Mouse (Mus musculus): ENCODE measurements around the gene Tagln3. TPM values are rescaled to one million over a fixed set of nuclear protein-coding genes. Genes with fewer than 3 reads are reported as not detected.

The Tagln3 gene
- under 1 TPM; 0.28 to 0.56 TPM for total RNA-seq (2021)
- long read RNA-seq, experiment 1 = 0 reads
- long read RNA-seq, experiment 2, partial matches to known transcripts = 0 of 1 reads
- long read RNA-seq, experiment 2, other reads (novel, unspliced or antisense) = 0 of 1 reads

DNA sequence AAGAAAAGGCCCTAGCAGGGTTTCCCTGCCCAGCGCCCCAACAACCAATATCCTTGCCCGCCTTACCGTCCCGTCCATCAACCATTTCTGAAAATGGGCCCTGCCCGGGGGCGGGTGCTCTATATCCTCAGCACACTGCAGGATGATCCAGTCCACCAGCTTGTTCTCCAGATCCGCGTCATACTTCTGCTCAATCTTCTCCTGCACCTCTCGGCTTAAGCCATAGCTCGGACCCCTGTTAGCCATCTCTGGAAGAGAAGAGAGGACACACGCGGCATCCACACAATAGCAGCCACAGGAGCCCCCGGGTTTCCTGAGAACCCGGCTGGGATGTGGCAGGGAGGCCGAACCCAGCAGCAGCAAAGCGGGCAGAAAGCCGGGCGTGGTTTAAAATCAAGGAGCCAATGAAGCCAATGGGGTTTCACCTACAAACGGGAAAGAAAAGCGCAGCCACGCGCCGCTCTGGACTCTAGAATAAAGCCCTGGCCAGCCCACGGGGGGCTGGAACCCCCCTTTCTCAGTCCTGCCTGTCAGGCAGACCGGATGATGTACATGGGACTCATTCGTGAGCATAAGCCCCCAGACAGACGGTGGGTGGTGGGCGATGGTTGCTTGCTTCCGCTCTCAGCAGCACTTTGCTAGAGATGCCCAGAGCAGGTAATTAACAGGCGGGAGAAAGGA is at the start of gene Tagln3:
Gene Tagln3 (minus strand): TSS at position 548 of the 681 bp plus-strand sequence.
- DNase-seq = no peak

GRCm38 (mm10) chr16:45770914-45771313 is 46.5 kb upstream of the Tagln3 start:
- no peak for DNase-seq

DNA sequence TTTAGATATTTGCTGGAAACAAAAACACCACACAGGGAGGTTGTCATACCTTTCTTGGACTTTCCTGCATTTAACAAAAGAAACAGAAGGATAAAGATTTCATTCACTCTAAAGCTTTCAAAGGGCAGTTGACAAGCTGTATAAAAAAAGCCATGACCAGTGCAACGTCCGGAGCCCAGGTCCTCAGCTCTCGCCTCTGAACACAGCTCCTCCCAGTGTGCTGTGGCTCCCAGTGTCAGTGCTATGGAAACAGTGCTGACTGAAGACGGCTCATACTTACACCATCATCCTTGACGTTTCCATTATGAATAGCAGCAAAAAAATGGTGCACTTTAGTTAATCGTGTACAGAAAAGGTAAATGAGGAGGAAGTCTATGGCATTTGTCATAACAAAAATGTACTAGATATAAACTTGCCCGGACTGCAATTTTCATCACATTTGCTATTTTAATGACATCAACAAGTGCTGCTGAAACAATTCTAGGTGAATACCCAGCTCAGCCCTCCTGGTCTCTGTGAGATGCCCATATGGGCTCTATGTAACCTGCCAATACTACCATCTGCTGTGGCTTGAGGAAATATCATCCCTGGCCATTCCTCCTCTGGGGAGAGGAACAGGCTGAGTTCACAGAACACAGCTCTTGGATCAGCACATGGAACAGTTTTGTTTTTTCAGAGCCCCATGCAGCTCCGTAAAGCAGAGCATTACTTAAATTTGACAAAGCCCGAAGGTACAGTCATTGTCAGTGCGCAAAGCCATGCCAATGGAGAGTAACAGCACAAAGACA is 43.6 kb upstream of the Tagln3 start:
- DNase-seq = no peak

DNA sequence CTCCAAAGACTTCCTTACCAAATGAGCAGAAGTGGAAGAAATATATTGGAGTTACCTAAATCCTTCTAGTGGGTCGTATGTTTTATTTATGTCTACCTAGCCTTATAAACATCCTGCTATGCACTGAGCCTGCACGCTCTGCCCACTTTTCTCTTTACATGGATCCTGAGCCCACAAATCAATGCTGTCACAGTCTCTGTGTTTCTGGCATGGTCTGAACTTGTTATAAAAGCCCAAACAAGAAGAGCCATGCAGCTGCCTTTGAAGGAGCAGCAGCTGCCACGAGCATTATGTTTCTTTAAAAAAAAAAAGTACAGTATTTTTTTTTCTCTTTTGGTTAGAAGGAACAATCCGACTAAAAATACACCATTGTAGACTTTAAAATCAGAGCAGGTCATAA is 43.0 kb upstream of the Tagln3 start:
- no peak for DNase-seq

- DNase-seq = no peak
These were observed 41.5 kb upstream of the Tagln3 start for GRCm38 (mm10) chr16:45765801-45766494.

GRCm38 (mm10) chr16:45765102-45765501 is 40.7 kb upstream of the Tagln3 start:
- no peak for DNase-seq

GRCm38 (mm10) chr16:45762859-45763505 is 38.6 kb upstream of the Tagln3 start:
- no peak for DNase-seq

GRCm38 (mm10) chr16:45761425-45761824 is 37.0 kb upstream of the Tagln3 start:
- no peak for DNase-seq

DNA sequence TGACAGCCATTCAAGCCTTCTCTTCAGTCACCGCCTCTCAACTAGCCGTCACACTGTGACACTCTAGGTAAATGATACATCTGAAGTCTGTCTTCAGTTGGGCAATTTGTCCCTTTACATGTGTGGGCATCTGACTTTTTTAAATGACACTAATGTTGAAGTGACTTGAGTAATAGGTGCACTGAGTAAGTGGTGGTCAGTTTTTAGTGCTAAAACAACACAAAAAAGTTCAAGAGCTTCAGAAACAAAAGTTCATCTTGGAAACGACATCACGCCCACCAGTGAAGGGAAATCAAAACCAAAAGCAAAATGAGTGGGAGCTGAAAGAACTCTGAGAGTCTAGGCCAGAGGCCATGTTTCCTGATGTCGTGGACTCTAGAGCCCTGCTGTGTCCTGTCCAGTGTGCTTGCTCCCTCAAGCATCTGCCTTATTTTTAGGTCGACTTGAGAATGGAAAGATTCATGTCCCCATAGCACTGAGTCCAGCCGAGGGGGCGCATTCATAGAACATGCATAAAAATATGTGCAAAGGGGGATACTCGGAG is 34.4 kb upstream of the Tagln3 start:
- DNase-seq = no peak

DNA sequence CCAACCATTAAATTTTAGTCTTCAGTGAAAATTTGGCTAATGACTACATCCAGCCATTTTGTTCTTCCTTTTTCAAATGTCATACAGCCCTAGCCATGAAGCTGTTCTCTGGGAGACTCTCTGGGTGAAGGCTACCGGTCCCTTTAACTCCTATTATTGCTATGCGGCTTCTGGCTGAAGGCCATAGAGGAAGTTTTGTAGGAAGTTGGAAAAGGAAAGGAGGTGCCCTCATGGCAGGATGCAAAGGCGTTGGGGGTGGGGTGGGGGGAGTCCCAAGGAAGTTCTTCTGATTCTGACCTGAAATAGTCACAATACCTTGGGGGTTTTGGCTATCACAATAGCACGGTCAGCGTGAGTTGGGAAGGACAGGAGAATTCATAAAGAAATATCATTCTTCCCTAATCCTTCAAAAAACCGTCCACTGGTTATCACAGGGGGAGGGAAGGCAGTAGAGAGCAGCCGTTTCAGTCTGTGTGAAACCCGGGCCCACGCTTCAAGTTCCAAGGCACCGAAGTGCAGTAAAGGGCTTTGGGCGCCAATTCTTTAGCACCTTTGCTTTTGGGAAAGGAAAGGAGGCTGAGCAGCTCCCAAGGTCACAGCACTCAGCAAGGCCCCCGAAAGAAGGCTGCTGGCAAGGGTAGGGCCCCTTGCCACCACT is 33.1 kb upstream of the Tagln3 start:
- peak; percentile 53 for DNase-seq

- no peak for DNase-seq
These were observed 32.4 kb upstream of the Tagln3 start for GRCm38 (mm10) chr16:45756855-45757254.

- no peak for DNase-seq
These were observed 19.3 kb upstream of the Tagln3 start for GRCm38 (mm10) chr16:45743591-45744144.

- DNase-seq = peak; percentile 97
These were observed 18.4 kb upstream of the Tagln3 start, which contains the start of gene Abhd10 for GRCm38 (mm10) chr16:45742615-45743476. Abhd10 (minus strand) TSS chr16:45742955.

DNA sequence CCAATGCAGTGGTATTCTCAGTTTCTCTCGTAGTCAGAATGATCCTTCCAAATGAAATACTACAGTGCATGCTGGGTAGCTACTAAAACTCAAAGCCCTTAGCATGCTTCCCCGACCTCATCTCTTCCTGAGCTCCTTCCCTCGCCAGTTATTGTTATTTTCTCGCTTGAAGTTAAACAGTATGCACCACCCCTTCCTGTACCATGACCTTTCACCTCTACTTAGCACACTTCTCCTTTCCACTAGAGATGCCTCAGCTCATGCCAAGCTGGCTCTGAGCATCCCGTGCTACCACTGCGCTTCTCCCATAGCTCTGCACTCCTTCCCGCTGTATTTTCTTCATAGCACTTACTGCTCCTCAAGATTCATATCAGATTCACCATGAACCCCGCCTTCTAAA is 13.5 kb upstream of the Tagln3 start:
- no peak for DNase-seq

DNA sequence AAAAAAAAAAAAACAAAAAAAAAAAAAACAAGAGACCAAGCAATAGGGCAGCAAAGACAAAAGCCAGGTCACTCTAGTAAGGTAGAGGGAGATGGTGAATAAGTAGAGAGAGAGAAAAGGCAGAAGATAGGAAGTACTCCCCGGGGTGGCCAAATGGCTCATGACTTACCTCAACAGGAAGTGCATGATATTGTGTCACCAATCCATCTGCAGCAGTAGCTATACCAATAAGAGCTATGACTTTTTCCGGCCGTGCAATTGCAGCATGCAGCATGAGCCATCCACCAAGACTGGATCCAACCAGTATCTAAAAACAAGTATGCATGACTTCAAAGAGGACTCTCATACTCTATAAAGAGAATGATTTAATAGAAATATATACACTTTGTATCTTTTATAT is 12.3 kb upstream of the Tagln3 start:
- DNase-seq = no peak

DNA sequence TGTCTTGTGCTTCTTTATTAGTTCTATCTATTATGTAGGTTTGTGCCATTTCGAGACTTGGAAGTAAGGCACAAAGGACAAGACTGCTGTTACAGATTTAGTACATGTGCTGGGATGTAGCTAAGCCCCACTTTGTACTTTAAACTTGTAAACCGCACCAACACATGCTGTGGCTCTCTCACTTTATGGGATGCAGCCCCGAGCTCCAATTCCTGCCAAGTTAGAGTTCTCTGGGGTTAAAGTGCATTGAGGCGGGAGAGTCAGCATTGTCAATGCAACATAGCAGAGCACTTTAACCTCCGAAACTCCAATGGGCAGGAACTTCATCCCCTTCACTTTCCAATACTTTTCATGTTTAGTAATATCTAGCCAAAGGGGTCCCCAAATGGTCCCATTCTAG is 4.8 kb upstream of the Tagln3 start:
- no peak for DNase-seq

DNA sequence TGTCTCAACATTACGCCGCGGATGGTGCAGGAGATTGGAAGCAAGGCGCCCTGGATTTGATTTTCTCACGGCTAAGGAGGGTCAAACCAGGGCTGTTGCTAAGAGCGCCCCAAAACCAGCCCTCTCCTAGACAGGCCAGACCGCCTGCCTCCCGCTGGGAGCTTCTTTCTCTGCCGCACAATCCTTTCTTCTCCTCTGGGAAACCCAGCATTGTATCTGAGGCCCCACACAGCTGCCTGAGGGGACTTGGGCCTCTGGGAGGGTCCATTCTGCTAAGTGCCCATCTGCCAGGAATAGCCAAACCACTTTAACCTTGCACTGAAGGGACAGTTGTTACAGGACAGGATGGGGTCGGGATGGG is 314 bp upstream of the Tagln3 start:
- DNase-seq = no peak

DNA sequence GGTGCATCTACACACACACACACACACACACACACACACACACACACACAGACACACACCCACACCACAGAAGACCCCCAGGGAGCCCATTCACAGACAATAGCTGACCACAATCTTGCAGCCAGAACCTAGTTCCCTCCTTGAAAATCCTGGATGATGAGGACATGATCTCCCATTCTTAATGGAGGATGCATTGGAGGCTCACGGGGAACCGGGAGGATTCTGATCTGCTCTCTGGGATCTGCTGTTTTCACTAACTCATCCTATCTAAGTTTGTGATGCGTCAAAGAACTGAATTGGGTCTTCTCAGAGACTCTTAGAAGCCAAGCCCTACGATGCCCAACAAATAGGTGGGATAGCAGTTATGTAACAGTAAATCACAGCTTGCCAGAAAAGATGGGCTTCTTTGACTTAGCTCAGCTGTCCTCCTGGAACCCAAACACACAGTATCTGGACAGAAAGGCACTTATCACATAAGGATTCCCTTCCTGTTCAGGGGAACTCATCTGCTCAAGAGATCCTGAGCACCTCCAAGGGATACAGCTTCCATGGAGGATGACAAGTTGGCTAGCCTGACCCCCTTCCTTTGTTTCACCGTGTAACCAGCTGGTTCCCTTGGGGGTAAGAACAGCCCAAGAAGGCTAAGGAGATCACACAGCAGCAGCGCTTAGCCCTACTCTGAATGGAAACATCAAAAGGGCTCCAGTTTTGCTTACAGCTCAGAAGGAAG is 1.1 kb downstream of the Tagln3 start:
- no peak for DNase-seq

- DNase-seq = no peak
These were observed 1.9 kb downstream of the Tagln3 start for GRCm38 (mm10) chr16:45722460-45722951.
